Mouse (Mus musculus): Measurements from ENCODE around the gene Rpl3l.
A peak's percentile ranks its signal among the peaks of the same experiment; 100 is the strongest.

GRCm38 (mm10) chr17:24725637-24726390, 1.8 kb upstream of the Rpl3l start:
- TF ChIP-seq CTCF (IDR thresholded peaks at IDR 0.05; ENCODE audit: low read depth, low read length), result 0 out of 2 replicates have a peak, but pooled peaks have one; percentile 10
- no peak for TF ChIP-seq POLR2A (IDR thresholded peaks at IDR 0.05; ENCODE audit: extremely low read depth, insufficient read depth, low read length)
